Mouse (Mus musculus) embryonic facial prominence, embryonic 15.5 days (tissue): ENCODE data around the gene Crhr2. TPM values are rescaled to one million over a fixed set of nuclear protein-coding genes. Genes with fewer than 3 reads are reported as not detected.

Experiments
- ATAC-seq: fragments of 200-750 bp; cut with Nextera tagmentation; 2 replicates; pipeline ENCODE4 v1.8.0; 2017; ENCODE audit warnings: low read depth, moderate TSS enrichment; ENCODE audit not compliant: insufficient number of reproducible peaks, low FRiP score, low TSS enrichment
- H3K27ac ChIP-seq: fragments of 300-500 bp; sonication (generic); replicated peaks from 2 replicates; pipeline ENCODE4 v1.5.1; 2015; ENCODE audit warnings: mild to moderate bottlenecking, inconsistent platforms
- H3K27me3 ChIP-seq: fragments of 300-500 bp; sonication (generic); 2 replicates; pipeline ENCODE4 v1.6.1; 2015; ENCODE audit warnings: inconsistent platforms
- H3K36me3 ChIP-seq: fragments of 300-500 bp; sonication (generic); 2 replicates; pipeline ENCODE4 v1.6.1; 2015; ENCODE audit warnings: mild to moderate bottlenecking, inconsistent platforms
- H3K4me1 ChIP-seq: fragments of 300-500 bp; sonication (generic); 2 replicates; pipeline ENCODE4 v1.6.1; 2015; ENCODE audit warnings: inconsistent platforms
- H3K4me2 ChIP-seq: fragments of 300-500 bp; sonication (generic); replicated peaks from 2 replicates; pipeline ENCODE4 v1.6.1; 2015; ENCODE audit warnings: mild to moderate bottlenecking, inconsistent platforms
- H3K4me3 ChIP-seq: fragments of 300-500 bp; sonication (generic); replicated peaks from 2 replicates; pipeline ENCODE4 v1.5.1; 2015; ENCODE audit warnings: mild to moderate bottlenecking, inconsistent platforms
- H3K9ac ChIP-seq: fragments of 300-500 bp; sonication (generic); 2 replicates; pipeline ENCODE4 v1.6.1; 2015; ENCODE audit warnings: inconsistent platforms
- H3K9me3 ChIP-seq: fragments of 300-500 bp; sonication (generic); replicated peaks from 2 replicates; pipeline ENCODE4 v1.6.1; 2016; ENCODE audit warnings: inconsistent platforms
- WGBS: fragments of 180-500 bp; shearing (Covaris S2); methylation state at CpG from one replicate; pipeline ENCODE4 v1.1.7; 2015; 5-methylcytosine and 5-hydroxymethylcytosine counted together
- polyA plus RNA-seq: library from polyadenylated mRNA; unstranded; fragments of >200 nt; fragmentation: Nextera tagmentation; extraction: Ambion mirVana; gene quantifications from 2 replicates; pipeline ENCODE4 v1.2.1, GENCODE M21; 2015

Crhr2 gene
- polyA plus RNA-seq: 0.34 and 0.40 TPM in 2 replicates

DNA sequence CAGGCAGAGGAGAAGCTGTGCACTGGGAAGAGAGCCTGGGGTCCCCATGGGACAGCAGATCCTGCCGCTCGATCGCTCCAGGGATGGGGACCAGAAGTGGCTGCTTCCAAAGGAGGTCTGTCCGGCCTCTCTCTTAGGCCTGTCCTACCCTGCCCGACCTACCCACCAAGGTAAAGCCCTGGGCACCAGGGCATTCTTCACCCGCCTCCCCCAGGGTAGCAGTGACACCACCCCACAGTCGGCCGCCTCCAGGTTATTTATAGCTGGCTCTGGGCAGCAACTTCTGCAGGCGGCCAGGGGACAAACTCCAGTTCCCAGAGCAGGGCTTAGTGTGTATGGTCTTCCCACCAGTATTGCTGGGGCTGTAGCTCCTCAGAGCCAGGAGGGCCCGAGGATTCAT is at the start of gene Crhr2:
Crhr2 (minus strand) TSS at position 223 of the 400 bp plus-strand sequence.
- H3K9me3 ChIP-seq: no peaks in the 10 kb centered on the region
- H3K4me2 ChIP-seq: no peak within 1 kb of the TSS
- H3K36me3 ChIP-seq: no peaks in the 10 kb centered on the region
- ATAC-seq: no peak
- 70% methylated on average over 10 of the region's 10 CpGs for WGBS
- no peak within 1 kb of the TSS for H3K9ac ChIP-seq
- H3K4me1 ChIP-seq: no peaks in the 10 kb centered on the region
- no peak within 1 kb of the TSS for H3K4me3 ChIP-seq
- no peaks in the 10 kb centered on the region for H3K27me3 ChIP-seq
- no peak within 1 kb of the TSS for H3K27ac ChIP-seq

DNA sequence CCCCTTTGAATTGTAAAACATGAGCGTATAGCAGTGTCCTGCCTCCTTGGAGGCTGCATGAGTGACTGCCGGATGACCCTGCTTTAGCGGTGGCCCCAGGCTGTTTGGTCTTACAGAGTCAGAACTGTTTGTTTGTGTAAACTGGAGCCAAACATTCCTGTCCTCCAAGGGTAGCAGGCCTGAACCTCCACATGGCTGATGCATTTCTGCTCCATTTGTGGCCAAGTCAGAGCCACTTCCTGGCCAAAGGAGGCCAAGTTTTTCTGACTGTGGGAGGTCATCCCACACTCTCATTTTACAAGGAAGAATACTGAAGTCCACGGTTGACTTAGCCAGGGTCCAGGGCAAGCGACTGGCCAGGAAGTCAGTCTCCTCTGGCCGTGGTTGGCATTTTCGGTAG is 46.7 kb upstream of the Crhr2 start:
- Histone ChIP-seq H3K4me1 (no peaks in the 10 kb centered on the region), H3K4me2 (no peak overlapping the region), H3K9me3 (no peaks in the 10 kb centered on the region), H3K9ac (no peak overlapping the region), H3K27ac (no peak overlapping the region), H3K4me3 (no peak overlapping the region), H3K36me3 (no peaks in the 10 kb centered on the region), H3K27me3 (no peaks in the 10 kb centered on the region)
- 74% methylated on average over 7 of the region's 7 CpGs for WGBS
- no peak for ATAC-seq

DNA sequence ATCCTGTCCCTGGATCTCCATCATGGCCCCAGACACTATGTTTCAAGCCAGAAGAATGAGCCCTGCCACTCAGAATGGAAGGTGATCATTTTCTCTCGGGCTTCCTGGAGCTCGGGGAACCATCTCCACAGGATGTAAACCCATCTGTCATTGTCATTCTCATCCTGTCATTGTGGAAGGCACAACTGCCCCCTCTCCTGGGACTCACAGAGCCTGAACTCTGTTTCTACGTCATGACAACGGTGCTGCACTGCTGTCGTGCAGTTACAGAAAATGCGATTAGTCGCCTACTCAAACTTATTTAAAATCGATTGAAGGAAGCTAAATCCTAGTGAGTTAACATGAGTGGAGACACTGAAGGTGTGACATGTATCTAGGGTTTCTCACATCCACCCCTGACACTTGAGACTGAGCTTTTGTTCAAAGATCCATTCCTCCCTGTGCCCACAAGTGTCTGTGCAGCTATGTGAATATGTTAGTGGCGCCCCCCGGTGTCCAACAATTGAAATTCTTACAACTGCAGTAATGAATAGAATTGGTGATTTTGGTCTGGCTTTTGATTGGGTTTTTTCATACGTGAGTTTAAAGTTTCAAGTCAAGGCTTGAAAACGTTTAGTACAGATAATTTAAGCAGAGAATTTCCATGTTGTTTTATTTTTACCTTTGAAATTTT is 44.4 kb upstream of the Crhr2 start:
- Histone ChIP-seq H3K4me3 (no peak overlapping the region), H3K4me2 (no peak overlapping the region), H3K27ac (no peak overlapping the region), H3K27me3 (no peaks in the 10 kb centered on the region), H3K36me3 (no peaks in the 10 kb centered on the region), H3K9me3 (no peaks in the 10 kb centered on the region), H3K9ac (no peak overlapping the region), H3K4me1 (no peaks in the 10 kb centered on the region)
- 50% methylated on average over 12 of the region's 12 CpGs for WGBS
- no peak for ATAC-seq

DNA sequence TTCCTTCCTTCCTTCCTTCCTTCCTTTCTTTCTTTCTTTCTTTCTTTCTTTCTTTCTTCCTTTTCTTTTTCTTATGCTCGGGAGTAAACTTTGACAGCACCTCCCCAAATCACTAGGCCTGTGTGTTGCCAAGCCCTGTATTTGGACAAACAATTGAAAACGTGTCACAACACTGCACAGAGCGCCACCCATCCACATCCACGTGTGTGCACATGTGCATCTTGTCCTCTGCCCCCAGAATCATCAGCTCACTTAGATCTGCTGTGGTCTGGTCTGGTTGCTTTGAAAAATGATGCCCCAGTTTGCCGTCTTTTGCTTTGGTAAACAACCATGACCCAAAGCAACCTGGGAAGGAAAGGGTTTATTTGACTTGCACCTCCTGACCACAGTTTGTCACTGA is 43.1 kb upstream of the Crhr2 start:
- Histone ChIP-seq H3K27me3 (no peaks in the 10 kb centered on the region), H3K9ac (no peak overlapping the region), H3K4me3 (no peak overlapping the region), H3K9me3 (no peaks in the 10 kb centered on the region), H3K4me2 (no peak overlapping the region), H3K4me1 (no peaks in the 10 kb centered on the region), H3K27ac (no peak overlapping the region), H3K36me3 (no peaks in the 10 kb centered on the region)
- 48% methylated on average over 5 of the region's 5 CpGs for WGBS
- ATAC-seq: no peak

DNA sequence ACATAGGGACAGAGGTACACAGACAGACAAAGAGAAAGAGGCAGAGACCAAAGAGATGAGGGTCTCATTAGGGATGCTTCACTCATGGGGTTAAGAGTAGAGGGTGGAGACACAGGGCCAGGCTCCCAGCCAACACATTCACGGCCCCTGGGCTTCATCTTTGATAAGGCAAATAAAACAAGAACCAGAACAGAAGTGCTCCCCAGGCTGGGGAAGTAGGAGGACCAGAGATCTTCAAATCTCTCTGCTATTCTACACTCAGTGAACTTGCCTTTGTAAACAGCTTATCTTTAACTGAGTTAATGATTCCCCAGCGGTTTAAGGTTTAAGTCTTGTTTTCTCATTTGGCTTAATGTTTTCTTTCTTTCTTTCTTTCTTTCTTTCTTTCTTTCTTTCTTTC is 42.6 kb upstream of the Crhr2 start:
- H3K9me3 ChIP-seq: no peaks in the 10 kb centered on the region
- H3K36me3 ChIP-seq: no peaks in the 10 kb centered on the region
- ATAC-seq: no peak
- no peak overlapping the region for H3K9ac ChIP-seq
- 31% methylated on average over 2 of the region's 2 CpGs for WGBS
- H3K27ac ChIP-seq: no peak overlapping the region
- H3K4me1 ChIP-seq: no peaks in the 10 kb centered on the region
- H3K27me3 ChIP-seq: no peaks in the 10 kb centered on the region
- no peak overlapping the region for H3K4me2 ChIP-seq
- no peak overlapping the region for H3K4me3 ChIP-seq

DNA sequence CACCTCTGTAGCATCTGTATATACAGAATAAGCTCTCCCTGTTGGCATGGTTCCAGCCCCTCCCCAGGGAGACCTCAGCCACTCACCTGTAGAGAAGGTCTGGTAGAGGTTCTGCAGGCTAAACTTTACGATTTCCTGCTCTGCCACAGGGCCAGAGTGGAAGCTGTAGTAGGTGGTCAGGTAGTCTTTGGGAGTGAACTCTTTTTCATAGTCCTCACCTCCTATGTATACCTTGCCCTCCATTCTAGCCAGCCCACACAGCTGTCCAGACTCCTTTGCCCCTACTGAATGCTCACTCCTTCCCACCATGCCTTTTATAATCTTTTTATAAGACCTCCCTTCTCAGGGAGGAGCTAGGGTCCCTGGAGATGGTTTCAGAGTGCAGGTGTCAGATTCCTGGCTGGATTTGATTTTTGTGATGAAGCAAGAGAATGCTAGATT is 41.9 kb upstream of the Crhr2 start, which contains the start of gene Inmt:
Inmt (minus strand) TSS at position 303 of the 441 bp plus-strand sequence.
- Histone ChIP-seq H3K36me3 (no peaks in the 10 kb centered on the region), H3K27me3 (no peaks in the 10 kb centered on the region), H3K4me2 (no peak within 1 kb of the TSS), H3K4me3 (no peak within 1 kb of the TSS), H3K9ac (no peak within 1 kb of the TSS), H3K9me3 (no peaks in the 10 kb centered on the region), H3K4me1 (no peaks in the 10 kb centered on the region), H3K27ac (no peak within 1 kb of the TSS)
- no peak for ATAC-seq
- WGBS: 62% methylated on average over 1 of the region's 1 CpGs

DNA sequence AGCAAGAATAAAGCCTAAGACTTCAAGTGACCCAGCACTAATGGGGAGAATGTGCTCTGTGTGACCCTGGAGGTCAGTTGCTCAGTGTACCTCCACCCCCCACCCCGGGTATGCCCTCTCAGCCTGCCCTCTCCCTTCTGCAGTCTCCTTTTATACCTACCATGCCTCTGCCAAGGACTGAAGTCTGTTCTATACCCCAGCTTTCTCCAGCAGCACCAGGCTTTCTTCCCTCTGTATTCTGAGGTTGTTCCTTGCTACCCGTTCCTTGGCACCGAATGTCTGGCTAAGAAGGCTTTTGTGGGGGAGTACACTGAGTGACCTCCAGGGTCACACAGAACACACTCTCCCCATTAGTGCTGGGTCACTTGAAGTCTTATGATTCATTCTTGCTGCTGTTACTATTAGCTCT is 41.1 kb upstream of the Crhr2 start:
- no peak overlapping the region for H3K27ac ChIP-seq
- no peaks in the 10 kb centered on the region for H3K36me3 ChIP-seq
- H3K9me3 ChIP-seq: no peaks in the 10 kb centered on the region
- no peak overlapping the region for H3K9ac ChIP-seq
- H3K4me3 ChIP-seq: no peak overlapping the region
- H3K27me3 ChIP-seq: no peaks in the 10 kb centered on the region
- ATAC-seq: no peak
- 27% methylated on average over 3 of the region's 3 CpGs for WGBS
- no peaks in the 10 kb centered on the region for H3K4me1 ChIP-seq
- H3K4me2 ChIP-seq: no peak overlapping the region

DNA sequence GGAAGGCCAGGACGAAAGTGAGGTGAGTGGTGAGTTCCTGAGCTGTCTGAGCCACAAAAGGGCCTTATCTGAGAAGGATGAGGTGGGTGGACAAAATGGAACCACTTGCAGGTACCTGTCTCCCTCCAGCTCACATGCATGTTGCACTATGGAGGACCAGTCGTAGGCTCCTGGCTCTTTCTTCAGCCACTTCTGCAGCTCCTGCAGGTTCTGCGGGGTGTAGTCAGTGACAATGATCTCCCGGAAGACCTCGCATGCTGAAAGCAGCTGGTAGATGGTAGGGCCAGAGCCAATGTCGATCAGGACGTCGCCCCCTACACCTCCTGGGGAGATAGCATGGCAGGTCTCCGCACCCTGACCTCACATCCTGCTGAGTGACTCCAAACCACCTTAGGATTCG is 40.4 kb upstream of the Crhr2 start:
- H3K4me3 ChIP-seq: no peak overlapping the region
- H3K4me2 ChIP-seq: no peak overlapping the region
- H3K27ac ChIP-seq: no peak overlapping the region
- H3K27me3 ChIP-seq: no peaks in the 10 kb centered on the region
- H3K36me3 ChIP-seq: no peaks in the 10 kb centered on the region
- H3K9me3 ChIP-seq: no peaks in the 10 kb centered on the region
- no peaks in the 10 kb centered on the region for H3K4me1 ChIP-seq
- 57% methylated on average over 10 of the region's 10 CpGs for WGBS
- ATAC-seq: no peak
- H3K9ac ChIP-seq: no peak overlapping the region

DNA sequence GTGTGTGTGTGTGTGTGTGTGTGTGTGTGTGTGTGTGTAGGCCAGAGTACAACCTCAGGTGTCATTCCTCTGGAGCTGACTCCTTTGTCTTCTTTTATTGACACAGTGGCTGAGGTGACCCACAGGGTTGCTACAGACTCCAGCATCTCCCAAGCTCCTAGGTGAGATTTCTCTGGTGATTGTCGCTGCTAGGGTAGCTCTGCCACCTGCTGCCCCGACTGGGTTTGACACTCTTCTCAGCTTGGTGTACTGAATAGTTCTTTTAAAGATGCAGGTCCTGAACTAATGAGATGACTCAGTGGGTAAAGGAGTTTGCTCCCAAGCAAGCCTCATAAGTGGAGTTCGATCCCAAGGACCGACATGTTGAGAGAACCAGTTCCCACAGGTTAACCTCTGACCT is 38.8 kb upstream of the Crhr2 start:
- H3K4me1 ChIP-seq: no peaks in the 10 kb centered on the region
- H3K4me3 ChIP-seq: no peak overlapping the region
- no peaks in the 10 kb centered on the region for H3K27me3 ChIP-seq
- H3K27ac ChIP-seq: no peak overlapping the region
- ATAC-seq: no peak
- 48% methylated on average over 4 of the region's 4 CpGs for WGBS
- H3K9ac ChIP-seq: no peak overlapping the region
- H3K36me3 ChIP-seq: no peaks in the 10 kb centered on the region
- H3K4me2 ChIP-seq: no peak overlapping the region
- H3K9me3 ChIP-seq: no peaks in the 10 kb centered on the region

DNA sequence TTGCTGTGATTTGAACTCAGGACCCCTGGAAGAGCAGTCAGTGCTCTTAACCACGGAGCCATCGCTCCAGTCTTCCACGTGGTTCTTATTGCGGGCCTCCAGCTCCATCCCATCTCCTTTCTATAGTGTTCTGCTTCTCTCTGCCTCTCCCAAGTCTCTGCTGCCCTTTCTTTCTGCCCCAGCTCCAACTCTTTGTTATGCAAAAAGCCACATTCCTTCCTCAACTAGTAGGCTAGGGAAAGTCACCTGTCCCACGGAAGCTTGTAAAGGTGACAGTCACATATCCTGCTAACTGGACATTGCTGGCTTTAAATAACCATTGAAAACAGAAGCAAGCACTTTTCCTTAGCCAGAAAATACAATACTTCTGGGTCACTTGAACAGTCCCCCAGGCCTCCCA is 37.0 kb upstream of the Crhr2 start:
- Histone ChIP-seq H3K36me3 (no peaks in the 10 kb centered on the region), H3K9ac (no peak overlapping the region), H3K9me3 (no peaks in the 10 kb centered on the region), H3K4me1 (no peaks in the 10 kb centered on the region), H3K4me2 (no peak overlapping the region), H3K27me3 (no peaks in the 10 kb centered on the region), H3K4me3 (no peak overlapping the region), H3K27ac (no peak overlapping the region)
- ATAC-seq: no peak
- WGBS: 62% methylated on average over 5 of the region's 5 CpGs

DNA sequence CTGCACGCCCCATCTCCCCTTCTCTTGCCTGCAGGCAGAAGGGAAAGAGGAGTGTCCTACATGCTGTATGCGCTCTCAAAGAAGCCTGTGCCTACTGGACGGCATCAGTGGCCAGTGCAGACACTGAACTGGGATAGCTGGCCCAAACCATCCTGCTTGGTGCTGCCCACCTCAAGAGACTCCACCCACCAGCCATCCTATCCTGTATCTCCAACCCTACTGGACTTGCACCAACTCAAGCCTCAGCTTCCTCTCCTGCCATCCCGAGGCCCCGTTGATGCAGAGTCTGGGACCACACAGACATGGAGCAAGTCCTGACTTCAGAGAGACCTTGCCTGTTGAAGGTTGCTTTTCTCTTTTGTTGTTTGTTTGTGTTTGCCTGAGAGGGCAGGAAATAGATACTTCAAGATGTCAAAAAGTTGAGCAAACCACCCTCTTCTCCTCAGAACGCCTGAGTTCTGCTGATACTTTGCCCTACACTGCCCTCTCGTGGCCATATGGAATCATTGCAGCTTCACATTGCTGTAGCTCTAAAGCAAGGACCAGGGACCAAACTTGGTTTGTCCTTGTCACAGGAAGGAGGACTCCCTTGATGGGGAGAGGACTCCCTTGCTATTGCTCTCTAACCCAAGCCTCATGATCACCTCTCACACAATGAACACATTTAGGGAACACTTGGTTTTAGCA is 34.1 kb upstream of the Crhr2 start:
- Histone ChIP-seq H3K4me1 (no peaks in the 10 kb centered on the region), H3K27me3 (no peaks in the 10 kb centered on the region), H3K9ac (no peak overlapping the region), H3K36me3 (no peaks in the 10 kb centered on the region), H3K27ac (no peak overlapping the region), H3K4me3 (no peak overlapping the region), H3K9me3 (no peaks in the 10 kb centered on the region), H3K4me2 (no peak overlapping the region)
- ATAC-seq: no peak
- 38% methylated on average over 7 of the region's 7 CpGs for WGBS
